Comparison of ENCODE assay signal across 15 mouse cellular contexts in genomic region chr16:91649781-91650180, GRCm38 (mm10). TPM values are rescaled to one million over a fixed set of nuclear protein-coding genes. Genes with fewer than 3 reads are reported as not detected.
A peak's percentile ranks its signal among the peaks of the same experiment; 100 is the strongest.
DNase-seq lines count a peak whose midpoint lies in the region; ATAC-seq and TF ChIP-seq lines count a peak whose summit lies in the region.
"Had no signal": no experiment of that assay in that cellular context is flagged by ENCODE, and none has a peak within 500 bp of the region (broad histone marks: within the 10 kb centered on the region; RNA-seq: fewer than 3 reads in every experiment).

No protein-coding gene starts in this region.

- no peak for TF ChIP-seq RAD21 in CH12.LX (IDR thresholded peaks at IDR 0.05; ENCODE audit: low read depth, low read length)

- dilution Hi-C loops in CH12.LX (cut with MboI; ENCODE audit: extremely low pct_ligation_motif_present, extremely low pct_unique_long_range_greater_than_20kb, low sequenced_read_pairs), result no loop called here

- H3K9me3 ChIP-seq in forebrain, embryonic 14.5 days (replicated peaks; ENCODE audit: control insufficient read depth, low read length), result no peaks in the 10 kb centered on the region
- no peaks in the 10 kb centered on the region for H3K9me3 ChIP-seq in forebrain, embryonic 16.5 days (ENCODE audit: control insufficient read depth, low read length)
- no peaks in the 10 kb centered on the region for H3K9me3 ChIP-seq in kidney, embryonic 15.5 days (replicated peaks)
- H3K9me3 ChIP-seq in CH12.LX (replicated peaks; ENCODE audit: low read length), result no peaks in the 10 kb centered on the region
- no peaks in the 10 kb centered on the region for H3K9me3 ChIP-seq in hindbrain, embryonic 15.5 days
- H3K9me3 ChIP-seq: embryonic facial prominence, embryonic 12.5 days had no signal

- DNase-seq in forebrain, embryonic 14.5 days (ENCODE audit: low spot score), result no peak
- DNase-seq in kidney, adult 2 months, result no peak
- no peak for DNase-seq in CH12.LX (ENCODE audit: extremely low read depth)
- DNase-seq in cerebellum, adult 2 months, result no peak
- DNase-seq: adrenal gland, postnatal 10 days; cerebellum, adult 9-10 months; gastrocnemius, postnatal 36 days; kidney, adult 9 months; layer of hippocampus, postnatal 36 days; lung, postnatal 36 days had no signal

- no peak for TF ChIP-seq POLR2A in kidney, adult 2 months (IDR thresholded peaks at IDR 0.05; ENCODE audit: low read depth, low read length)
- TF ChIP-seq POLR2A in CH12.LX (IDR thresholded peaks at IDR 0.05; ENCODE audit: low read depth, low read length), result no peak
- no peak for TF ChIP-seq POLR2A in cerebellum, adult 2 months (IDR thresholded peaks at IDR 0.05; ENCODE audit: borderline replicate concordance, insufficient read depth, low read length)

- peak overlapping the region; percentile 31 for H3K4me2 ChIP-seq in forebrain, embryonic 14.5 days (ENCODE audit: low read length)
- no peak overlapping the region for H3K4me2 ChIP-seq in forebrain, embryonic 16.5 days (ENCODE audit: low read length)
- peak overlapping the region; percentile 33; the same call in 1 of the 2 replicates for H3K4me2 ChIP-seq in kidney, embryonic 15.5 days
- H3K4me2 ChIP-seq in CH12.LX (ENCODE audit: insufficient read depth, low read depth, poor library complexity, severe bottlenecking), result peak overlapping the region; percentile 82; the same call in 1 of the 2 replicates
- H3K4me2 ChIP-seq in hindbrain, embryonic 15.5 days, result peak overlapping the region; percentile 38

- H3K36me3 ChIP-seq in forebrain, embryonic 14.5 days (ENCODE audit: control insufficient read depth, insufficient read depth, low read length), result peaks cover 26% of the 10 kb centered on the region
- peaks cover 10% of the 10 kb centered on the region for H3K36me3 ChIP-seq in forebrain, embryonic 16.5 days (ENCODE audit: control insufficient read depth, insufficient read depth)
- peaks cover 33% of the 10 kb centered on the region for H3K36me3 ChIP-seq in kidney, embryonic 15.5 days
- H3K36me3 ChIP-seq in kidney, adult 2 months (ENCODE audit: control insufficient read depth, insufficient read depth, low read length), result no peaks in the 10 kb centered on the region; the same call in 1 of the 2 replicates
- H3K36me3 ChIP-seq in CH12.LX (replicated peaks in 1 of 2; ENCODE audit: control insufficient read depth in 1 of 2, insufficient read depth in 1 of 2, low read length in 1 of 2), result peaks cover 19 to 45% of the 10 kb centered on the region in 2 experiments
- H3K36me3 ChIP-seq in hindbrain, embryonic 15.5 days, result peaks cover 11% of the 10 kb centered on the region

- H3K4me1 ChIP-seq in forebrain, embryonic 14.5 days (ENCODE audit: control insufficient read depth, insufficient read depth, low read length), result peaks cover 9% of the 10 kb centered on the region
- H3K4me1 ChIP-seq in forebrain, embryonic 16.5 days (replicated peaks; ENCODE audit: control insufficient read depth, insufficient read depth, low read length), result peaks cover 16% of the 10 kb centered on the region
- peaks cover 12% of the 10 kb centered on the region for H3K4me1 ChIP-seq in kidney, embryonic 15.5 days
- H3K4me1 ChIP-seq in kidney, adult 2 months (ENCODE audit: control insufficient read depth, insufficient read depth, low read length), result peaks cover 6% of the 10 kb centered on the region; the same call in 1 of the 2 replicates
- peaks cover 5 to 43% of the 10 kb centered on the region in 2 experiments; a peak in 3 of 4 replicates for H3K4me1 ChIP-seq in CH12.LX (ENCODE audit: control insufficient read depth in 1 of 2, insufficient read depth in 2 of 2)
- H3K4me1 ChIP-seq in hindbrain, embryonic 15.5 days (replicated peaks), result peaks cover 27% of the 10 kb centered on the region
- peaks cover 7% of the 10 kb centered on the region for H3K4me1 ChIP-seq in cerebellum, adult 2 months (ENCODE audit: control insufficient read depth, insufficient read depth, low read length)

- in situ Hi-C loops in CH12.LX (cut with MboI; ENCODE audit: low pct_ligation_motif_present, low pct_unique_long_range_greater_than_20kb, low sequenced_read_pairs), result no loop called here

- no peak overlapping the region for H3K27ac ChIP-seq in forebrain, embryonic 14.5 days (ENCODE audit: low read depth, low read length)
- H3K27ac ChIP-seq in forebrain, embryonic 16.5 days (ENCODE audit: low read length), result no peak overlapping the region
- H3K27ac ChIP-seq in kidney, embryonic 15.5 days, result no peak overlapping the region
- H3K27ac ChIP-seq in kidney, adult 2 months (ENCODE audit: insufficient read depth, low read depth, low read length), result no peak overlapping the region
- H3K27ac ChIP-seq in CH12.LX (ENCODE audit: insufficient read depth, low read depth), result no peak overlapping the region
- no peak overlapping the region for H3K27ac ChIP-seq in hindbrain, embryonic 15.5 days (replicated peaks)
- no peak overlapping the region for H3K27ac ChIP-seq in cerebellum, adult 2 months (ENCODE audit: insufficient read depth, low read length)
- H3K27ac ChIP-seq: embryonic facial prominence, embryonic 12.5 days had no signal

- H3K4me3 ChIP-seq in forebrain, embryonic 14.5 days (ENCODE audit: low read depth, low read length), result no peak overlapping the region
- H3K4me3 ChIP-seq in forebrain, embryonic 16.5 days (replicated peaks; ENCODE audit: low read length), result no peak overlapping the region
- H3K4me3 ChIP-seq in kidney, embryonic 15.5 days (replicated peaks), result no peak overlapping the region; the same call in 1 of the 2 replicates
- H3K4me3 ChIP-seq in kidney, adult 2 months (ENCODE audit: insufficient read depth, low read depth, low read length), result no peak overlapping the region
- no peak overlapping the region for H3K4me3 ChIP-seq in CH12.LX (replicated peaks in 1 of 3; ENCODE audit: low read depth in 2 of 3, low read length in 2 of 3, poor library complexity in 1 of 3)
- no peak overlapping the region for H3K4me3 ChIP-seq in hindbrain, embryonic 15.5 days
- no peak overlapping the region for H3K4me3 ChIP-seq in cerebellum, adult 2 months (replicated peaks; ENCODE audit: insufficient read depth, low read depth, low read length)

- H3K79me2 ChIP-seq in CH12.LX (replicated peaks; ENCODE audit: control insufficient read depth, extremely low read depth, insufficient read depth, poor library complexity, severe bottlenecking), result peaks cover 76% of the 10 kb centered on the region

- H3K27me3 ChIP-seq in forebrain, embryonic 14.5 days (replicated peaks; ENCODE audit: control insufficient read depth, insufficient read depth, low read length), result no peaks in the 10 kb centered on the region
- no peaks in the 10 kb centered on the region for H3K27me3 ChIP-seq in forebrain, embryonic 16.5 days (replicated peaks; ENCODE audit: control insufficient read depth, insufficient read depth, low read length)
- no peaks in the 10 kb centered on the region for H3K27me3 ChIP-seq in kidney, embryonic 15.5 days
- no peaks in the 10 kb centered on the region for H3K27me3 ChIP-seq in kidney, adult 2 months (replicated peaks; ENCODE audit: control insufficient read depth, insufficient read depth, low read length)
- no peaks in the 10 kb centered on the region for H3K27me3 ChIP-seq in CH12.LX (replicated peaks)
- H3K27me3 ChIP-seq in hindbrain, embryonic 15.5 days, result no peaks in the 10 kb centered on the region
- no peaks in the 10 kb centered on the region for H3K27me3 ChIP-seq in cerebellum, adult 2 months (ENCODE audit: control insufficient read depth, insufficient read depth, low read length)
- H3K27me3 ChIP-seq: embryonic facial prominence, embryonic 12.5 days had no signal

- ATAC-seq in forebrain, embryonic 14.5 days, result no peak
- ATAC-seq in forebrain, embryonic 16.5 days, result no peak
- no peak for ATAC-seq in kidney, embryonic 15.5 days (replicated peaks; ENCODE audit: low FRiP score)
- ATAC-seq in hindbrain, embryonic 15.5 days (ENCODE audit: low FRiP score, low read depth), result no peak
- ATAC-seq in cerebellum, adult (ENCODE audit: insufficient number of reproducible peaks, low FRiP score, low TSS enrichment), result no peak

- TF ChIP-seq CTCF in kidney, adult 2 months (conservative IDR thresholded peaks at IDR 0.05; ENCODE audit: insufficient read depth, insufficient read length, low read depth, low read length), result no peak
- TF ChIP-seq CTCF in CH12.LX (conservative IDR thresholded peaks at IDR 0.05 in 1 of 2, IDR thresholded peaks at IDR 0.05 in 1 of 2; ENCODE audit: low read depth in 2 of 2, low read length in 2 of 2), result no peak
- TF ChIP-seq CTCF in cerebellum, adult 2 months (IDR thresholded peaks at IDR 0.05; ENCODE audit: borderline replicate concordance, insufficient read depth, low read depth, low read length), result no peak

- no peak overlapping the region for H3K9ac ChIP-seq in forebrain, embryonic 14.5 days (ENCODE audit: low read length)
- no peak overlapping the region for H3K9ac ChIP-seq in forebrain, embryonic 16.5 days (replicated peaks; ENCODE audit: low read depth, low read length)
- H3K9ac ChIP-seq in kidney, embryonic 15.5 days, result no peak overlapping the region
- H3K9ac ChIP-seq in CH12.LX (ENCODE audit: insufficient read depth, low read depth), result peak overlapping the region; percentile 43; the same call in 1 of the 2 replicates
- H3K9ac ChIP-seq in hindbrain, embryonic 15.5 days, result no peak overlapping the region
- H3K9ac ChIP-seq: embryonic facial prominence, embryonic 12.5 days had no signal

- TF ChIP-seq EP300 in CH12.LX (IDR thresholded peaks at IDR 0.05; ENCODE audit: low read length), result no peak

RNA-seq across cellular contexts. Expression of gene Son, which starts 2.5 kb away (rescaled TPM):
- polyA plus RNA-seq in forebrain, embryonic 14.5 days (2014; fragmentation: Nextera tagmentation; extraction: Ambion mirVana), result 126 and 131 TPM in 2 replicates
- 129 and 134 TPM in 2 replicates for polyA plus RNA-seq in forebrain, embryonic 16.5 days (2015; fragmentation: Nextera tagmentation; extraction: Ambion mirVana)
- polyA plus RNA-seq in kidney, embryonic 15.5 days (2015; fragmentation: Nextera tagmentation; extraction: Ambion mirVana), result 117 and 118 TPM in 2 replicates
- 78.0 and 81.9 TPM in 2 replicates for polyA plus RNA-seq in kidney, adult 2 months (2012; rRNA removed)
- total RNA-seq in CH12.LX (2012; rRNA removed) (126 and 152 TPM in 2 replicates), CH12.LX (2014; rRNA removed) (206 and 235 TPM in 2 replicates)
- polyA plus RNA-seq in CH12.LX (2012; ENCODE audit: insufficient read length, low read depth), result 237 and 271 TPM in 2 replicates
- polyA plus RNA-seq in hindbrain, embryonic 15.5 days (2015; fragmentation: Nextera tagmentation; extraction: Ambion mirVana), result 110 and 114 TPM in 2 replicates
- polyA plus RNA-seq in cerebellum, adult 2 months (2012; rRNA removed), result 358 and 366 TPM in 2 replicates

RNA-seq across cellular contexts. Expression of gene Gart, which starts 3.0 kb away (rescaled TPM):
- 64.9 and 66.7 TPM in 2 replicates for polyA plus RNA-seq in forebrain, embryonic 14.5 days (2014; fragmentation: Nextera tagmentation; extraction: Ambion mirVana)
- 71.7 and 81.4 TPM in 2 replicates for polyA plus RNA-seq in forebrain, embryonic 16.5 days (2015; fragmentation: Nextera tagmentation; extraction: Ambion mirVana)
- 128 and 132 TPM in 2 replicates for polyA plus RNA-seq in kidney, embryonic 15.5 days (2015; fragmentation: Nextera tagmentation; extraction: Ambion mirVana)
- polyA plus RNA-seq in kidney, adult 2 months (2012; rRNA removed), result 30.3 and 39.4 TPM in 2 replicates
- 517 and 601 TPM in 2 replicates for total RNA-seq in CH12.LX (2012; rRNA removed)
- total RNA-seq in CH12.LX (2014; rRNA removed), result 347 and 356 TPM in 2 replicates
- 722 and 821 TPM in 2 replicates for polyA plus RNA-seq in CH12.LX (2012; ENCODE audit: insufficient read length, low read depth)
- 56.7 and 59.1 TPM in 2 replicates for polyA plus RNA-seq in hindbrain, embryonic 15.5 days (2015; fragmentation: Nextera tagmentation; extraction: Ambion mirVana)
- 43.0 and 48.5 TPM in 2 replicates for polyA plus RNA-seq in cerebellum, adult 2 months (2012; rRNA removed)

RNA-seq across cellular contexts. Expression of gene Dnajc28, which starts 31.0 kb away (rescaled TPM):
- polyA plus RNA-seq in forebrain, embryonic 14.5 days (2014; fragmentation: Nextera tagmentation; extraction: Ambion mirVana), result 7.2 and 8.4 TPM in 2 replicates
- polyA plus RNA-seq in forebrain, embryonic 16.5 days (2015; fragmentation: Nextera tagmentation; extraction: Ambion mirVana), result 6.9 and 8.5 TPM in 2 replicates
- 3.0 and 3.8 TPM in 2 replicates for polyA plus RNA-seq in kidney, embryonic 15.5 days (2015; fragmentation: Nextera tagmentation; extraction: Ambion mirVana)
- polyA plus RNA-seq in kidney, adult 2 months (2012; rRNA removed), result 3.9 and 5.9 TPM in 2 replicates
- total RNA-seq in CH12.LX (2012; rRNA removed), result 1.1 and 1.8 TPM in 2 replicates
- 0.97 and 1.2 TPM in 2 replicates for total RNA-seq in CH12.LX (2014; rRNA removed)
- polyA plus RNA-seq in CH12.LX (2012; ENCODE audit: insufficient read length, low read depth), result 0.47 and 0.55 TPM in 2 replicates
- polyA plus RNA-seq in hindbrain, embryonic 15.5 days (2015; fragmentation: Nextera tagmentation; extraction: Ambion mirVana), result 5.6 and 5.8 TPM in 2 replicates
- 7.6 and 7.7 TPM in 2 replicates for polyA plus RNA-seq in cerebellum, adult 2 months (2012; rRNA removed)

RNA-seq across cellular contexts. Expression of gene Donson, which starts 38.8 kb away (rescaled TPM):
- 15.3 and 19.9 TPM in 2 replicates for polyA plus RNA-seq in forebrain, embryonic 14.5 days (2014; fragmentation: Nextera tagmentation; extraction: Ambion mirVana)
- 19.8 and 23.8 TPM in 2 replicates for polyA plus RNA-seq in forebrain, embryonic 16.5 days (2015; fragmentation: Nextera tagmentation; extraction: Ambion mirVana)
- polyA plus RNA-seq in kidney, embryonic 15.5 days (2015; fragmentation: Nextera tagmentation; extraction: Ambion mirVana), result 21.0 and 21.8 TPM in 2 replicates
- polyA plus RNA-seq in kidney, adult 2 months (2012; rRNA removed), result 2.3 and 2.5 TPM in 2 replicates
- total RNA-seq in CH12.LX (2012; rRNA removed), result 62.5 and 63.2 TPM in 2 replicates
- total RNA-seq in CH12.LX (2014; rRNA removed), result 63.9 and 71.5 TPM in 2 replicates
- polyA plus RNA-seq in CH12.LX (2012; ENCODE audit: insufficient read length, low read depth), result 47.6 and 51.9 TPM in 2 replicates
- 19.7 and 21.1 TPM in 2 replicates for polyA plus RNA-seq in hindbrain, embryonic 15.5 days (2015; fragmentation: Nextera tagmentation; extraction: Ambion mirVana)
- 28.0 and 29.6 TPM in 2 replicates for polyA plus RNA-seq in cerebellum, adult 2 months (2012; rRNA removed)

RNA-seq across cellular contexts. Expression of gene Tmem50b, which starts 52.2 kb away (rescaled TPM):
- 105 and 111 TPM in 2 replicates for polyA plus RNA-seq in forebrain, embryonic 14.5 days (2014; fragmentation: Nextera tagmentation; extraction: Ambion mirVana)
- polyA plus RNA-seq in forebrain, embryonic 16.5 days (2015; fragmentation: Nextera tagmentation; extraction: Ambion mirVana), result 93.8 and 101 TPM in 2 replicates
- 35.6 and 35.8 TPM in 2 replicates for polyA plus RNA-seq in kidney, embryonic 15.5 days (2015; fragmentation: Nextera tagmentation; extraction: Ambion mirVana)
- polyA plus RNA-seq in kidney, adult 2 months (2012; rRNA removed), result 39.2 and 40.7 TPM in 2 replicates
- total RNA-seq in CH12.LX (2012; rRNA removed) (6.1 and 9.7 TPM in 2 replicates), CH12.LX (2014; rRNA removed) (12.7 and 14.5 TPM in 2 replicates)
- 15.9 TPM in 2 replicates for polyA plus RNA-seq in CH12.LX (2012; ENCODE audit: insufficient read length, low read depth)
- polyA plus RNA-seq in hindbrain, embryonic 15.5 days (2015; fragmentation: Nextera tagmentation; extraction: Ambion mirVana), result 99.3 and 105 TPM in 2 replicates
- polyA plus RNA-seq in cerebellum, adult 2 months (2012; rRNA removed), result 147 and 148 TPM in 2 replicates
